Comparison of ENCODE assay signal across 16 mouse cellular contexts in genomic region chr5:34954508-34954907, GRCm38 (mm10). TPM values are rescaled to one million over a fixed set of nuclear protein-coding genes. Genes with fewer than 3 reads are reported as not detected.
DNase-seq lines count a peak whose midpoint lies in the region; ATAC-seq and TF ChIP-seq lines count a peak whose summit lies in the region.
"Had no signal": no experiment of that assay in that cellular context is flagged by ENCODE, and none has a peak within 500 bp of the region (broad histone marks: within the 10 kb centered on the region; RNA-seq: fewer than 3 reads in every experiment).

No protein-coding gene starts in this region.

- no peak for DNase-seq in forebrain, embryonic 11.5 days (ENCODE audit: low spot score)
- no peak for DNase-seq in hindbrain, embryonic 14.5 days (ENCODE audit: low spot score)
- no peak for DNase-seq in adrenal gland, adult 18-20 months (ENCODE audit: low spot score in 2 of 2)
- DNase-seq in right cerebral cortex, postnatal 36 days (ENCODE audit: low spot score in 2 of 2), result no peak
- DNase-seq: cerebellum, adult 9-10 months; kidney, adult 8-10 months; right cerebral cortex, adult 18-20 months had no signal

- H3K27me3 ChIP-seq in forebrain, embryonic 13.5 days, result no peaks in the 10 kb centered on the region
- H3K27me3 ChIP-seq in forebrain, embryonic 11.5 days (ENCODE audit: control insufficient read depth, insufficient read depth, low read length), result no peaks in the 10 kb centered on the region
- H3K27me3 ChIP-seq in hindbrain, embryonic 12.5 days, result no peaks in the 10 kb centered on the region
- H3K27me3 ChIP-seq in hindbrain, embryonic 14.5 days (ENCODE audit: control insufficient read depth, insufficient read depth, low read length), result no peaks in the 10 kb centered on the region
- H3K27me3 ChIP-seq in myocyte (ENCODE audit: control insufficient read depth, insufficient read depth, insufficient read length), result no peaks in the 10 kb centered on the region
- H3K27me3 ChIP-seq: hindbrain, embryonic 15.5 days; limb, embryonic 12.5 days; neural tube, embryonic 12.5 days had no signal

- no peak overlapping the region for H3K27ac ChIP-seq in forebrain, embryonic 13.5 days
- no peak overlapping the region for H3K27ac ChIP-seq in forebrain, embryonic 11.5 days (ENCODE audit: low read depth, low read length)
- H3K27ac ChIP-seq in hindbrain, embryonic 12.5 days, result 0 out of 2 replicates have a peak overlapping the region, but pooled peaks have one; percentile 24
- no peak overlapping the region for H3K27ac ChIP-seq in hindbrain, embryonic 14.5 days
- H3K27ac ChIP-seq: hindbrain, embryonic 15.5 days; left cerebral cortex, adult 2 months; limb, embryonic 12.5 days; macrophage; neural tube, embryonic 12.5 days had no signal

- H3K4me1 ChIP-seq in forebrain, embryonic 13.5 days, result peaks cover 70% of the 10 kb centered on the region
- peaks cover 7% of the 10 kb centered on the region; the same call in 1 of the 2 replicates for H3K4me1 ChIP-seq in forebrain, embryonic 11.5 days (replicated peaks; ENCODE audit: control insufficient read depth, insufficient read depth, low read length)
- H3K4me1 ChIP-seq in hindbrain, embryonic 12.5 days, result peaks cover 66% of the 10 kb centered on the region
- peaks cover 59% of the 10 kb centered on the region for H3K4me1 ChIP-seq in hindbrain, embryonic 14.5 days (replicated peaks; ENCODE audit: control insufficient read depth, insufficient read depth, low read length)

- no peak overlapping the region for H3K4me3 ChIP-seq in forebrain, embryonic 13.5 days
- H3K4me3 ChIP-seq in forebrain, embryonic 11.5 days (ENCODE audit: low read depth, low read length), result no peak overlapping the region
- H3K4me3 ChIP-seq in hindbrain, embryonic 12.5 days, result no peak overlapping the region
- H3K4me3 ChIP-seq in hindbrain, embryonic 14.5 days (replicated peaks; ENCODE audit: low read length), result no peak overlapping the region
- H3K4me3 ChIP-seq in myocyte, result no peak overlapping the region
- H3K4me3 ChIP-seq: hindbrain, embryonic 15.5 days; left cerebral cortex, adult 2 months; limb, embryonic 12.5 days; neural tube, embryonic 12.5 days had no signal

- peaks cover 17% of the 10 kb centered on the region for H3K79me2 ChIP-seq in myocyte (ENCODE audit: control insufficient read depth, insufficient read depth)

- no peak overlapping the region for H3ac ChIP-seq in myocyte (ENCODE audit: control insufficient read depth, insufficient read length)

- peaks cover 33% of the 10 kb centered on the region for H3K36me3 ChIP-seq in forebrain, embryonic 13.5 days (ENCODE audit: poor library complexity, severe bottlenecking)
- no peaks in the 10 kb centered on the region; the same call in 1 of the 2 replicates for H3K36me3 ChIP-seq in forebrain, embryonic 11.5 days (ENCODE audit: control insufficient read depth, insufficient read depth, low read length)
- 0 out of 2 replicates have a peak, but pooled peaks cover 3% of the 10 kb centered on the region for H3K36me3 ChIP-seq in hindbrain, embryonic 12.5 days
- no peaks in the 10 kb centered on the region for H3K36me3 ChIP-seq in hindbrain, embryonic 14.5 days (replicated peaks; ENCODE audit: control insufficient read depth, insufficient read depth)
- no peaks in the 10 kb centered on the region for H3K36me3 ChIP-seq in myocyte (ENCODE audit: control insufficient read depth, insufficient read depth)

- no peak overlapping the region for H3K9ac ChIP-seq in forebrain, embryonic 13.5 days
- no peak overlapping the region for H3K9ac ChIP-seq in forebrain, embryonic 11.5 days (ENCODE audit: low read length)
- no peak overlapping the region for H3K9ac ChIP-seq in hindbrain, embryonic 12.5 days
- no peak overlapping the region for H3K9ac ChIP-seq in hindbrain, embryonic 14.5 days
- H3K9ac ChIP-seq: hindbrain, embryonic 15.5 days; limb, embryonic 12.5 days; neural tube, embryonic 12.5 days had no signal

- TF ChIP-seq POLR2A in myocyte (IDR thresholded peaks at IDR 0.05; ENCODE audit: insufficient read length, low read depth), result no peak

- peaks cover 5% of the 10 kb centered on the region; the same call in 1 of the 2 replicates for H3K9me3 ChIP-seq in forebrain, embryonic 13.5 days (replicated peaks)
- peaks cover 4% of the 10 kb centered on the region; the same call in 1 of the 2 replicates for H3K9me3 ChIP-seq in forebrain, embryonic 11.5 days (ENCODE audit: control insufficient read depth, low read length)
- H3K9me3 ChIP-seq in hindbrain, embryonic 12.5 days (replicated peaks), result peaks cover 8% of the 10 kb centered on the region
- H3K9me3 ChIP-seq in hindbrain, embryonic 14.5 days (ENCODE audit: control insufficient read depth, low read length), result 0 out of 2 replicates have a peak, but pooled peaks cover 4% of the 10 kb centered on the region
- H3K9me3 ChIP-seq: hindbrain, embryonic 15.5 days; limb, embryonic 12.5 days; neural tube, embryonic 12.5 days had no signal

- WGBS in forebrain, embryonic 13.5 days, result 80% methylated on average over 6 of the region's 6 CpGs
- 91% methylated on average over 6 of the region's 6 CpGs for WGBS in forebrain, embryonic 11.5 days
- 74% methylated on average over 6 of the region's 6 CpGs for WGBS in hindbrain, embryonic 12.5 days
- 57% methylated on average over 6 of the region's 6 CpGs for WGBS in hindbrain, embryonic 14.5 days

- peak overlapping the region; percentile 7; the same call in 1 of the 2 replicates for H3K4me2 ChIP-seq in forebrain, embryonic 13.5 days
- no peak overlapping the region for H3K4me2 ChIP-seq in forebrain, embryonic 11.5 days (ENCODE audit: low read depth, low read length, severe bottlenecking)
- H3K4me2 ChIP-seq in hindbrain, embryonic 12.5 days (replicated peaks), result no peak overlapping the region
- H3K4me2 ChIP-seq in hindbrain, embryonic 14.5 days (replicated peaks), result no peak overlapping the region
- H3K4me2 ChIP-seq in myocyte (ENCODE audit: low read depth), result peak overlapping the region; percentile 46
- H3K4me2 ChIP-seq: hindbrain, embryonic 15.5 days; limb, embryonic 12.5 days; neural tube, embryonic 12.5 days had no signal

- no peak for ATAC-seq in forebrain, embryonic 13.5 days
- no peak for ATAC-seq in forebrain, embryonic 11.5 days (replicated peaks; ENCODE audit: low FRiP score)
- ATAC-seq in hindbrain, embryonic 12.5 days (ENCODE audit: low FRiP score), result no peak
- ATAC-seq in hindbrain, embryonic 14.5 days (ENCODE audit: low FRiP score), result no peak
- peak; percentile 23; the same call in 1 of the 2 replicates for ATAC-seq in megakaryocyte progenitor cell, adult 5-6 weeks (replicated peaks; ENCODE audit: poor library complexity)

TF ChIP-seq in myocyte, 11 proteins besides CTCF, POLR2A, EP300 and RAD21:
- TF ChIP-seq SRF (IDR thresholded peaks at IDR 0.05; ENCODE audit: control insufficient read depth, insufficient read length, low read depth), result no peak
- no peak for TF ChIP-seq TCF3 (IDR thresholded peaks at IDR 0.05; ENCODE audit: insufficient read length, low read depth)
- no peak for TF ChIP-seq E2F4 (IDR thresholded peaks at IDR 0.05; ENCODE audit: insufficient read depth)
- TF ChIP-seq REST (IDR thresholded peaks at IDR 0.05; ENCODE audit: insufficient read depth, insufficient read length), result no peak
- TF ChIP-seq MYOG (IDR thresholded peaks at IDR 0.05; ENCODE audit: control insufficient read depth in 1 of 3, insufficient read depth in 1 of 3, insufficient read length in 2 of 3, low read depth in 2 of 3), result no peak
- TF ChIP-seq MAX (IDR thresholded peaks at IDR 0.05; ENCODE audit: low read depth), result no peak
- TF ChIP-seq USF1 (IDR thresholded peaks at IDR 0.05; ENCODE audit: low read depth), result no peak
- no peak for TF ChIP-seq CEBPB (IDR thresholded peaks at IDR 0.05; ENCODE audit: insufficient read depth, poor library complexity, severe bottlenecking)
- no peak for TF ChIP-seq MYOD1 (IDR thresholded peaks at IDR 0.05; ENCODE audit: control insufficient read depth in 1 of 3, insufficient read length in 2 of 3, low read depth in 2 of 3)
- TF ChIP-seq TCF12 (IDR thresholded peaks at IDR 0.05; ENCODE audit: insufficient read depth, poor library complexity, severe bottlenecking), result no peak
- no peak for TF ChIP-seq POLR2AphosphoS2 (IDR thresholded peaks at IDR 0.05; ENCODE audit: insufficient read length, low read depth)

RNA-seq across cellular contexts. Expression of gene Rgs12, which starts 5.3 kb away (rescaled TPM):
- 64.7 and 71.2 TPM in 2 replicates for polyA plus RNA-seq in forebrain, embryonic 13.5 days (2015; fragmentation: Nextera tagmentation; extraction: Ambion mirVana)
- 54.4 and 55.9 TPM in 2 replicates for polyA plus RNA-seq in forebrain, embryonic 11.5 days (2014; fragmentation: Nextera tagmentation; extraction: Ambion mirVana)
- 65.3 and 67.3 TPM in 2 replicates for polyA plus RNA-seq in hindbrain, embryonic 12.5 days (2016; fragmentation: Nextera tagmentation; extraction: Ambion mirVana)
- polyA plus RNA-seq in hindbrain, embryonic 14.5 days (2014; fragmentation: Nextera tagmentation; extraction: Ambion mirVana), result 34.1 and 36.5 TPM in 2 replicates
- total RNA-seq in megakaryocyte progenitor cell, adult 5-6 weeks (2015), result 9.7 and 12.2 TPM in 2 replicates
- 8.3 and 11.8 TPM in 2 replicates for total RNA-seq in megakaryocyte progenitor cell, adult 5-6 weeks (2017)
- polyA plus RNA-seq in myocyte (2012; fragmentation: generic; extraction: Trizol), result 30.5 TPM
- total RNA-seq in adrenal gland, adult 18-20 months (2021), result 10 to 100 TPM in 1 of 2 experiments, 1 to 10 TPM in 1; 6.4 to 20.2 TPM

RNA-seq across cellular contexts. Expression of gene Msantd1, which starts 46.7 kb away (rescaled TPM):
- 2.2 and 3.9 TPM in 2 replicates for polyA plus RNA-seq in forebrain, embryonic 13.5 days (2015; fragmentation: Nextera tagmentation; extraction: Ambion mirVana)
- 2.5 and 2.8 TPM in 2 replicates for polyA plus RNA-seq in forebrain, embryonic 11.5 days (2014; fragmentation: Nextera tagmentation; extraction: Ambion mirVana)
- 1.6 TPM in 2 replicates for polyA plus RNA-seq in hindbrain, embryonic 12.5 days (2016; fragmentation: Nextera tagmentation; extraction: Ambion mirVana)
- polyA plus RNA-seq in hindbrain, embryonic 14.5 days (2014; fragmentation: Nextera tagmentation; extraction: Ambion mirVana), result 2.6 and 5.3 TPM in 2 replicates
- total RNA-seq in megakaryocyte progenitor cell, adult 5-6 weeks (2015), result 0.44 and 0.95 TPM in 2 replicates
- total RNA-seq in megakaryocyte progenitor cell, adult 5-6 weeks (2017), result 0.08 and 0.30 TPM in 2 replicates
- not detected for polyA plus RNA-seq in myocyte (2012; fragmentation: generic; extraction: Trizol)
- 1 to 10 TPM; 1.3 to 2.8 TPM for total RNA-seq in adrenal gland, adult 18-20 months (2021)

Comparison
In these comparisons a context has a peak if more than half of its experiments do, and no peak if none do; other contexts are left out.
1. H3K4me2 ChIP-seq: peak in forebrain, embryonic 13.5 days (single experiment) and myocyte (single experiment); none in forebrain, embryonic 11.5 days (single experiment), hindbrain, embryonic 12.5 days (single experiment) and hindbrain, embryonic 14.5 days (single experiment).